Mouse (Mus musculus) kidney, adult 2 months (tissue): ENCODE measurements around the gene Mical3. TPM values are rescaled to one million over a fixed set of nuclear protein-coding genes. Genes with fewer than 3 reads are reported as not detected.

Experiments
- DNase-seq: peaks from one replicate; pipeline ENCODE4 v3.0.0; 2021
- H3K27ac ChIP-seq: fragments of 200-500 bp; 2 replicates; pipeline ENCODE4 v1.5.1; 2012; ENCODE audit warnings: low read depth, low read length, control low read depth, inconsistent platforms; ENCODE audit not compliant: insufficient read depth
- H3K27me3 ChIP-seq: fragments of 200-500 bp; replicated peaks from 2 replicates; pipeline ENCODE4 v1.6.1; 2012; ENCODE audit warnings: mild to moderate bottlenecking, moderate library complexity, low read length, inconsistent platforms; ENCODE audit not compliant: control insufficient read depth, insufficient read depth
- H3K36me3 ChIP-seq: fragments of 200-500 bp; 2 replicates; pipeline ENCODE4 v1.6.1; 2012; ENCODE audit warnings: mild to moderate bottlenecking, moderate library complexity, low read length, inconsistent platforms; ENCODE audit not compliant: control insufficient read depth, insufficient read depth
- H3K4me1 ChIP-seq: fragments of 200-500 bp; 2 replicates; pipeline ENCODE4 v1.6.1; 2011; ENCODE audit warnings: low read length; ENCODE audit not compliant: control insufficient read depth, insufficient read depth
- H3K4me3 ChIP-seq: fragments of 200-500 bp; 2 replicates; pipeline ENCODE4 v1.5.1; 2011; ENCODE audit warnings: mild to moderate bottlenecking, low read depth, low read length, control low read depth; ENCODE audit not compliant: insufficient read depth
- CTCF ChIP-seq: fragments of 200-500 bp; conservative IDR thresholded peaks from 2 replicates; pipeline ENCODE4 v1.5.1; 2011; ENCODE audit warnings: low read depth, mild to moderate bottlenecking, control low read depth, low read length, moderate library complexity, mixed read lengths; ENCODE audit not compliant: insufficient read depth, insufficient read length
- POLR2A ChIP-seq: fragments of 200-500 bp; IDR thresholded peaks from one replicate; pipeline ENCODE4 v1.6.1; 2011; ENCODE audit warnings: low read depth, low read length, control low read depth
- WGBS: fragments of 180-500 bp; shearing (Covaris S2); methylation state at CpG from one replicate; pipeline ENCODE4 v1.1.7; 2018; 5-methylcytosine and 5-hydroxymethylcytosine counted together
- polyA plus RNA-seq: library from polyadenylated mRNA; depleted of rRNA; stranded (reverse); fragments of >200 nt; gene quantifications from 2 replicates; pipeline ENCODE4 v1.2.3, GENCODE M21; 2012

Mical3 gene
- polyA plus RNA-seq, 1 experiment: 16.1 TPM

- H3K36me3 ChIP-seq: no peaks in the 10 kb centered on the region
- no peak overlapping the region for H3K27ac ChIP-seq
- DNase-seq: no peak
- TF ChIP-seq CTCF: no peak
- no peak overlapping the region for H3K4me3 ChIP-seq
- H3K27me3 ChIP-seq: no peaks in the 10 kb centered on the region; the same call in 1 of the 2 replicates
- H3K4me1 ChIP-seq: peaks cover 11% of the 10 kb centered on the region; the same call in 1 of the 2 replicates
- 90% methylated on average over 5 of the region's 5 CpGs for WGBS
Measured at GRCm38 (mm10) chr6:121126202-121126601, 4.6 kb downstream of the Mical3 start.

GRCm38 (mm10) chr6:121122739-121123241 lies 8.0 kb downstream of the Mical3 start:
- Histone ChIP-seq H3K27me3 (no peaks in the 10 kb centered on the region), H3K4me3 (no peak overlapping the region), H3K36me3 (no peaks in the 10 kb centered on the region), H3K4me1 (peaks cover 9% of the 10 kb centered on the region; the same call in 1 of the 2 replicates), H3K27ac (peak overlapping the region; percentile 19)
- no peak for TF ChIP-seq CTCF
- TF ChIP-seq POLR2A: no peak
- WGBS: 24% methylated on average over 5 of the region's 5 CpGs
- DNase-seq: peak; percentile 96

- Histone ChIP-seq H3K36me3 (no peaks in the 10 kb centered on the region), H3K4me1 (peaks cover 9% of the 10 kb centered on the region; the same call in 1 of the 2 replicates), H3K27me3 (no peaks in the 10 kb centered on the region), H3K27ac (no peak overlapping the region), H3K4me3 (no peak overlapping the region)
- 45% methylated on average over 7 of the region's 7 CpGs for WGBS
- TF ChIP-seq POLR2A: no peak
- TF ChIP-seq CTCF: no peak
- no peak for DNase-seq
Measured at GRCm38 (mm10) chr6:121120776-121121175, 10.0 kb downstream of the Mical3 start.

DNA sequence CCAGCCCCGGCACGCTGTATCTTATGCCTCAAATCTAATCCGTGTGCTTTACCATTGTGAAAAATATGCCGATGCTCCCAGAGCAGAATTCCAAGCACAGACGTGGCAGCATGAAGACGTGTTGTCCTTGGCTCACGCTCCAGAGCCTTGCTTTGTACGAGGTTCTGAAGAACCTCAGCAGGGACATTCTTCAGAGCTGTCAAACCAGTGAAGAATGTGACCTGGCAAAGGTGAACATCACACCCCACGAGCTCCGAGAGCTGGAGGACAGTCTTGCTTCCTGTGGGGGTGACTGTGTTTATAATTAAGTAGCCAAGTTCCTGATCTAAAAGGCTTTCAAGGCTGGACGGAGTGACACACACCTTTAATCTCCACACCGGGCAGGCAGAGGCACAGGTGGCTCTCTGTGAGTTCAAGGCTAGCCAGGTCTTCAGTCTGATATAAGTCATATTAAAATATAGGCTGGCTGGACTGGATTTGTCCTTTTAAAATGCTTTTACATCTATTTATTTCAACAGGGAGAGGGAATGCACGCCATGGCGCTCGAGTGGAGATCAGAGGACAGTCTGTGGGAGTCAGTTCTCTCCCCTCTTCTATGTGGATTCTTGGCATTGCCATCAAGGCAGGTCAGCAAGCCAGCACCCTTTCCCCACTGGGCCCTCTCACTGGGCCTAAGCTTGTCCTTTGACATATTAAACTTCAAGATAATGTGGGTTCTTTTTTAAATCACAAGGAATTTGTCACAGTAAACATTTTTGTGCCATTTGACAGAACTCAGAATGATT lies 12.6 kb downstream of the Mical3 start:
- TF ChIP-seq POLR2A: no peak
- no peak for TF ChIP-seq CTCF
- no peak overlapping the region for H3K27ac ChIP-seq
- H3K36me3 ChIP-seq: no peaks in the 10 kb centered on the region
- H3K4me3 ChIP-seq: no peak overlapping the region
- DNase-seq: peak; percentile 51
- 42% methylated on average over 15 of the region's 15 CpGs for WGBS
- peaks cover 4% of the 10 kb centered on the region; the same call in 1 of the 2 replicates for H3K4me1 ChIP-seq
- no peaks in the 10 kb centered on the region for H3K27me3 ChIP-seq

DNA sequence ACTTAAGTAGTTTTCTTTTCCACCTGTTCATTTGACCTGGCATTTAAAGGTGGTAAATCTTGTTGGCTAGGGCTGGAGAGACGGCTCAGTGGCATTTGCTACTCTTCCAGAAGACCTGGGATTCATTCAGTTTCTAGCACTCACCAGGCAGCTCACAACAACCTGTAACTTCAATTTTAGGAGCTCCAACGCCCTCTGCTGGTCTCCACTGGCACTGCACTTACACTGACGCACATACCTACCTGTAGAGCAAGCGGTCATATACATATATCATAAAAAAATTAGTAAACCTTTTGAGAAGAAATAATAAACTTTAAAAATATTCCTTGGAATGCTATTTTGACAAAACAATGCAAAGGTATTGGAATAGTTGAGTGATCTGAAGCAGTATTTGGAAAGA lies 13.7 kb downstream of the Mical3 start:
- Histone ChIP-seq H3K27ac (no peak overlapping the region), H3K27me3 (no peaks in the 10 kb centered on the region), H3K4me1 (no peaks in the 10 kb centered on the region), H3K4me3 (no peak overlapping the region), H3K36me3 (no peaks in the 10 kb centered on the region)
- TF ChIP-seq CTCF (peak; percentile 49), POLR2A (no peak)
- DNase-seq: no peak
- 77% methylated on average over 4 of the region's 4 CpGs for WGBS

DNA sequence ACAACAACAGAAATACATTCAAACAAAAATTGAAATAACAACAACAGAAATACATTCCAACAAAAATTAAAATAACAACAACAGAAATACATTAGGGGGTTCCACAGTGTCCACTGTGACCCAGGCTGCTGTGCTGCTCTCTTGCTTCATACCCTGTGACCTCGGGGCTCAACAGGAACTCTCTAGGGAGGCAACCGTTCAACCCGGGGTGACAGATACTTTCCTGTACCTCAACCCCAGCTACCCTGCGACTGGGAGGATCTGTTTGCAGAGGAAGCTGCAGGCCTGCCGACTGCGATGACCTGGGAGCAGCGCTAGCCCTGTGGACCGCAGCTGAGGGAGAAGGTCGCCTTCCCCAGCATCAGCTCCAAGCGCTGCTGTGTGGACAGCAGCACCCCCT lies 14.4 kb downstream of the Mical3 start:
- Histone ChIP-seq H3K27me3 (no peaks in the 10 kb centered on the region), H3K27ac (no peak overlapping the region), H3K4me3 (no peak overlapping the region), H3K4me1 (no peaks in the 10 kb centered on the region), H3K36me3 (no peaks in the 10 kb centered on the region)
- no peak for DNase-seq
- WGBS: 43% methylated on average over 10 of the region's 10 CpGs
- TF ChIP-seq POLR2A (no peak), CTCF (no peak)

GRCm38 (mm10) chr6:121111448-121112055 lies 19.2 kb downstream of the Mical3 start:
- WGBS: 65% methylated on average over 10 of the region's 10 CpGs
- Histone ChIP-seq H3K27me3 (no peaks in the 10 kb centered on the region), H3K4me1 (peaks cover 9% of the 10 kb centered on the region; the same call in 1 of the 2 replicates), H3K36me3 (no peaks in the 10 kb centered on the region), H3K27ac (peak overlapping the region; percentile 12; the same call in 1 of the 2 replicates), H3K4me3 (no peak overlapping the region)
- no peak for DNase-seq
- no peak for TF ChIP-seq CTCF
- TF ChIP-seq POLR2A: no peak
